Mouse (Mus musculus) liver, postnatal 0 days (tissue): ENCODE data around the gene Cenpq. TPM values are rescaled to one million over a fixed set of nuclear protein-coding genes. Genes with fewer than 3 reads are reported as not detected.

Experiments
- ATAC-seq: fragments of 200-750 bp; cut with Nextera tagmentation; 2 replicates; pipeline ENCODE4 v1.8.0; 2017; ENCODE audit warnings: mild to moderate bottlenecking, moderate library complexity
- DNase-seq: peaks from one replicate; pipeline ENCODE4 v3.0.0-alpha.2; 2016
- H3K27ac ChIP-seq: fragments of 300-500 bp; sonication (generic); 2 replicates; pipeline ENCODE4 v1.5.1; 2014; ENCODE audit warnings: antibody characterized with exemption, moderate library complexity, mild to moderate bottlenecking, low read depth
- H3K27me3 ChIP-seq: fragments of 300-500 bp; sonication (generic); 2 replicates; pipeline ENCODE4 v1.6.1; 2014; ENCODE audit warnings: low read length, control low read depth, mixed read lengths; ENCODE audit not compliant: insufficient read depth
- H3K36me3 ChIP-seq: fragments of 300-500 bp; sonication (generic); replicated peaks from 2 replicates; pipeline ENCODE4 v1.6.1; 2014; ENCODE audit warnings: mild to moderate bottlenecking, control low read depth, low read length, moderate library complexity, mixed read lengths; ENCODE audit not compliant: insufficient read depth
- H3K4me1 ChIP-seq: fragments of 300-500 bp; sonication (generic); 2 replicates; pipeline ENCODE4 v1.6.1; 2014; ENCODE audit warnings: antibody characterized with exemption, mild to moderate bottlenecking, control low read depth; ENCODE audit not compliant: insufficient read depth
- H3K4me2 ChIP-seq: fragments of 300-500 bp; sonication (generic); 2 replicates; pipeline ENCODE4 v1.6.1; 2014; ENCODE audit warnings: low read depth, mild to moderate bottlenecking, low read length, moderate library complexity, mixed read lengths
- H3K4me3 ChIP-seq: fragments of 300-500 bp; sonication (generic); 2 replicates; pipeline ENCODE4 v1.5.1; 2014; ENCODE audit warnings: low read depth, low read length
- H3K9ac ChIP-seq: fragments of 300-500 bp; sonication (generic); replicated peaks from 2 replicates; pipeline ENCODE4 v1.6.1; 2014; ENCODE audit warnings: mild to moderate bottlenecking, moderate library complexity
- H3K9me3 ChIP-seq: fragments of 300-500 bp; sonication (generic); 2 replicates; pipeline ENCODE4 v1.6.1; 2016; ENCODE audit warnings: mild to moderate bottlenecking, control low read depth, low read length, mixed read lengths
- CTCF ChIP-seq: sonication (generic); IDR thresholded peaks from 2 replicates; pipeline ENCODE4 v1.5.1; 2016; ENCODE audit warnings: antibody characterized with exemption, low read depth
- EP300 ChIP-seq: IDR thresholded peaks from 2 replicates; pipeline ENCODE4 v1.6.1; 2016; ENCODE audit warnings: antibody characterized with exemption, low read depth, mild to moderate bottlenecking
- WGBS: fragments of 180-500 bp; shearing (Covaris S2); extraction: QIAGEN DNeasy Blood & Tissue Kit; methylation state at CpG from one replicate; pipeline ENCODE4 v1.1.7; 2014; ENCODE audit not compliant: insufficient replicate concordance; 5-methylcytosine and 5-hydroxymethylcytosine counted together
- polyA plus RNA-seq: library from polyadenylated mRNA; unstranded; fragments of >200 nt; fragmentation: Nextera tagmentation; extraction: Ambion mirVana; gene quantifications from 2 replicates; pipeline ENCODE4 v1.2.1, GENCODE M21; 2015

Gene Cenpq
- polyA plus RNA-seq, 1 experiment from 2014 or later: 12.4 TPM

DNA sequence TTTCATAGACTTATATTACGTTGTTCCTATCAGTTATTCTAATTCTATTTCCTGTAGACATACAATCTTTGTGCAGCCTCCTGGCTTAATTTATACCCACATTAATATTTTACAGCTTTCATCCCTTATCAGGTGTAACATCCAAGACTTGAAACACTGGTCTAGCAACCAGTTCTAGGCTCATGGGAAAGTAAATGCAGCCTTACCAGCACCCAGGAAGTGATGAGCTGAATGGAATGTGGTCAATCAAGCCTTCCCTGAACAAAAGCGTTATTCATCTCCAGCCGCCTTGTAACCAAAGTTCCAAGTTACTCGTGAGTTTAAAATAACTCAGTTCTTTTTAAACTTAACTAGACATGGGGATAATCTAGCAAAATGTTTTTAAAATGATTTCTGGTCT lies 49.7 kb downstream of the Cenpq start:
- H3K36me3 ChIP-seq: no peaks in the 10 kb centered on the region
- TF ChIP-seq EP300: no peak
- TF ChIP-seq CTCF: no peak
- DNase-seq: no peak
- H3K4me2 ChIP-seq: no peak overlapping the region
- no peak overlapping the region for H3K4me3 ChIP-seq
- ATAC-seq: no peak
- H3K9me3 ChIP-seq: no peaks in the 10 kb centered on the region
- 79% methylated on average over 4 of the region's 4 CpGs for WGBS
- H3K27me3 ChIP-seq: no peaks in the 10 kb centered on the region
- peaks cover 4% of the 10 kb centered on the region; the same call in 1 of the 2 replicates for H3K4me1 ChIP-seq
- H3K27ac ChIP-seq: no peak overlapping the region
- H3K9ac ChIP-seq: no peak overlapping the region

- no peak for DNase-seq
- WGBS: 60% methylated on average over 6 of the region's 6 CpGs
Observed at GRCm38 (mm10) chr17:40882172-40882571, 52.7 kb downstream of the Cenpq start.

GRCm38 (mm10) chr17:40879924-40880691 lies 54.7 kb downstream of the Cenpq start, which contains the start of gene 9130008F23Rik:
Gene 9130008F23Rik (minus strand): TSS chr17:40880559.
- DNase-seq (peak; percentile 54), ATAC-seq (peak; percentile 78)
- peak within 1 kb of the TSS; percentile 75 for H3K4me3 ChIP-seq
- TF ChIP-seq CTCF: no peak
- TF ChIP-seq EP300: no peak
- peak within 1 kb of the TSS; percentile 72 for H3K9ac ChIP-seq
- H3K36me3 ChIP-seq: no peaks in the 10 kb centered on the region
- H3K4me2 ChIP-seq: peak within 1 kb of the TSS; percentile 99
- H3K9me3 ChIP-seq: no peaks in the 10 kb centered on the region
- peaks cover 9% of the 10 kb centered on the region for H3K4me1 ChIP-seq
- H3K27ac ChIP-seq: peak within 1 kb of the TSS; percentile 45; the same call in 1 of the 2 replicates
- WGBS: under 1% methylated on average over 40 of the region's 40 CpGs
- H3K27me3 ChIP-seq: no peaks in the 10 kb centered on the region

More at GRCm38 (mm10) chr17:40882172-40882571, 52.7 kb downstream of the Cenpq start:
- ATAC-seq: no peak
- TF ChIP-seq EP300 (no peak), CTCF (no peak)
- Histone ChIP-seq H3K27me3 (no peaks in the 10 kb centered on the region), H3K9me3 (no peaks in the 10 kb centered on the region), H3K4me2 (no peak overlapping the region), H3K4me1 (peaks cover 9% of the 10 kb centered on the region), H3K9ac (no peak overlapping the region), H3K36me3 (no peaks in the 10 kb centered on the region), H3K4me3 (no peak overlapping the region), H3K27ac (no peak overlapping the region)

- Histone ChIP-seq H3K4me2 (peak overlapping the region; percentile 99), H3K4me3 (peak overlapping the region; percentile 75), H3K27ac (no peak overlapping the region), H3K9me3 (no peaks in the 10 kb centered on the region), H3K36me3 (no peaks in the 10 kb centered on the region), H3K4me1 (peaks cover 9% of the 10 kb centered on the region), H3K9ac (peak overlapping the region; percentile 72), H3K27me3 (no peaks in the 10 kb centered on the region)
- 7% methylated on average over 6 of the region's 6 CpGs for WGBS
- no peak for ATAC-seq
- TF ChIP-seq EP300: no peak
- TF ChIP-seq CTCF: no peak
- DNase-seq: no peak
Observed at GRCm38 (mm10) chr17:40879528-40879923, 55.3 kb downstream of the Cenpq start.

- Histone ChIP-seq H3K9me3 (no peaks in the 10 kb centered on the region), H3K27ac (no peak overlapping the region), H3K27me3 (no peaks in the 10 kb centered on the region), H3K4me2 (no peak overlapping the region), H3K4me3 (no peak overlapping the region), H3K36me3 (no peaks in the 10 kb centered on the region), H3K9ac (no peak overlapping the region), H3K4me1 (peaks cover 12% of the 10 kb centered on the region)
- TF ChIP-seq EP300 (no peak), CTCF (no peak)
- no peak for ATAC-seq
- DNase-seq: no peak
- WGBS: 43% methylated on average over 3 of the region's 3 CpGs
Observed at GRCm38 (mm10) chr17:40877741-40878140, 57.1 kb downstream of the Cenpq start.

- Histone ChIP-seq H3K27me3 (no peaks in the 10 kb centered on the region), H3K27ac (no peak overlapping the region), H3K36me3 (no peaks in the 10 kb centered on the region), H3K4me1 (peaks cover 12% of the 10 kb centered on the region), H3K9ac (no peak overlapping the region), H3K9me3 (no peaks in the 10 kb centered on the region), H3K4me3 (no peak overlapping the region), H3K4me2 (no peak overlapping the region)
- 35% methylated on average over 1 of the region's 1 CpGs for WGBS
- ATAC-seq (no peak), DNase-seq (no peak)
- TF ChIP-seq CTCF (no peak), EP300 (no peak)
Observed at GRCm38 (mm10) chr17:40875568-40875967, 59.3 kb downstream of the Cenpq start.
